Mouse (Mus musculus) stomach, embryonic 16.5 days (tissue): Measurements from ENCODE around the gene Slc39a1. TPM values are rescaled to one million over a fixed set of nuclear protein-coding genes. Genes with fewer than 3 reads are reported as not detected.

Source experiments
- ATAC-seq: fragments of 200-750 bp; cut with Nextera tagmentation; 2 replicates; pipeline ENCODE4 v1.8.0; 2017; ENCODE audit warnings: moderate number of reproducible peaks, moderate TSS enrichment; ENCODE audit not compliant: insufficient read depth, low FRiP score
- H3K27ac ChIP-seq: fragments of 300-500 bp; sonication (generic); 2 replicates; pipeline ENCODE4 v1.5.1; 2014; ENCODE audit warnings: low read length
- H3K27me3 ChIP-seq: fragments of 300-500 bp; sonication (generic); 2 replicates; pipeline ENCODE4 v1.6.1; 2014; ENCODE audit warnings: low read length, control low read depth, mixed read lengths; ENCODE audit not compliant: control insufficient read depth, insufficient read depth
- H3K36me3 ChIP-seq: fragments of 300-500 bp; sonication (generic); 2 replicates; pipeline ENCODE4 v1.6.1; 2014; ENCODE audit warnings: low read length; ENCODE audit not compliant: control insufficient read depth, insufficient read depth
- H3K4me1 ChIP-seq: fragments of 300-500 bp; sonication (generic); 2 replicates; pipeline ENCODE4 v1.6.1; 2014; ENCODE audit warnings: low read length, control low read depth, mixed read lengths; ENCODE audit not compliant: control insufficient read depth, insufficient read depth
- H3K4me2 ChIP-seq: fragments of 300-500 bp; sonication (generic); 2 replicates; pipeline ENCODE4 v1.6.1; 2014; ENCODE audit warnings: low read depth, low read length, mixed read lengths
- H3K4me3 ChIP-seq: fragments of 300-500 bp; sonication (generic); replicated peaks from 2 replicates; pipeline ENCODE4 v1.5.1; 2014; ENCODE audit warnings: mild to moderate bottlenecking, low read length
- H3K9ac ChIP-seq: fragments of 300-500 bp; sonication (generic); 2 replicates; pipeline ENCODE4 v1.6.1; 2014; ENCODE audit warnings: low read length
- H3K9me3 ChIP-seq: fragments of 300-500 bp; sonication (generic); replicated peaks from 2 replicates; pipeline ENCODE4 v1.6.1; 2016; ENCODE audit warnings: low read length, control low read depth; ENCODE audit not compliant: control insufficient read depth
- WGBS: fragments of 180-500 bp; shearing (Covaris S2); extraction: QIAGEN DNeasy Blood & Tissue Kit; methylation state at CpG from one replicate; pipeline ENCODE4 v1.1.7; 2014; 5-methylcytosine and 5-hydroxymethylcytosine counted together
- polyA plus RNA-seq: library from polyadenylated mRNA; unstranded; fragments of >200 nt; fragmentation: Nextera tagmentation; extraction: Ambion mirVana; gene quantifications from 2 replicates; pipeline ENCODE4 v1.2.1, GENCODE M21; 2015

The Slc39a1 gene
- polyA plus RNA-seq, 1 experiment from 2014 or later: 101 TPM

GRCm38 (mm10) chr3:90256731-90257530, 9.0 kb downstream of the Slc39a1 start:
- ATAC-seq: no peak
- Histone ChIP-seq H3K9ac (no peak overlapping the region), H3K4me3 (no peak overlapping the region), H3K9me3 (no peaks in the 10 kb centered on the region), H3K36me3 (0 out of 2 replicates have a peak, but pooled peaks cover 14% of the 10 kb centered on the region), H3K27me3 (no peaks in the 10 kb centered on the region), H3K4me1 (peaks cover 6% of the 10 kb centered on the region), H3K4me2 (no peak overlapping the region), H3K27ac (no peak overlapping the region)
- 88% methylated on average over 19 of the region's 19 CpGs for WGBS

GRCm38 (mm10) chr3:90258521-90258920, 10.5 kb downstream of the Slc39a1 start:
- 0 out of 2 replicates have a peak, but pooled peaks cover 14% of the 10 kb centered on the region for H3K36me3 ChIP-seq
- ATAC-seq: no peak
- 83% methylated on average over 4 of the region's 4 CpGs for WGBS

GRCm38 (mm10) chr3:90263121-90263771, 15.3 kb downstream of the Slc39a1 start:
- H3K36me3 ChIP-seq: 0 out of 2 replicates have a peak, but pooled peaks cover 14% of the 10 kb centered on the region
- ATAC-seq: no peak
- WGBS: 82% methylated on average over 5 of the region's 5 CpGs
- H3K9me3 ChIP-seq: no peaks in the 10 kb centered on the region
- no peak overlapping the region for H3K4me3 ChIP-seq
- no peak overlapping the region for H3K4me2 ChIP-seq
- no peak overlapping the region for H3K27ac ChIP-seq
- no peak overlapping the region for H3K9ac ChIP-seq
- H3K4me1 ChIP-seq: peaks cover 16% of the 10 kb centered on the region
- H3K27me3 ChIP-seq: no peaks in the 10 kb centered on the region

More at GRCm38 (mm10) chr3:90258521-90258920, 10.5 kb downstream of the Slc39a1 start:
- Histone ChIP-seq H3K9ac (no peak overlapping the region; the same call in 1 of the 2 replicates), H3K4me1 (peaks cover 6% of the 10 kb centered on the region), H3K4me2 (no peak overlapping the region), H3K4me3 (no peak overlapping the region), H3K9me3 (no peaks in the 10 kb centered on the region), H3K27me3 (no peaks in the 10 kb centered on the region), H3K27ac (no peak overlapping the region)

GRCm38 (mm10) chr3:90264687-90265033, 16.7 kb downstream of the Slc39a1 start:
- Histone ChIP-seq H3K9me3 (no peaks in the 10 kb centered on the region), H3K9ac (peak overlapping the region; percentile 90), H3K4me1 (peaks cover 16% of the 10 kb centered on the region), H3K27ac (peak overlapping the region; percentile 35; the same call in 1 of the 2 replicates), H3K36me3 (0 out of 2 replicates have a peak, but pooled peaks cover 10% of the 10 kb centered on the region), H3K27me3 (no peaks in the 10 kb centered on the region), H3K4me2 (peak overlapping the region; percentile 76), H3K4me3 (peak overlapping the region; percentile 80)
- 30% methylated on average over 10 of the region's 10 CpGs for WGBS
- no peak for ATAC-seq

- under 1% methylated on average over 68 of the region's 87 CpGs for WGBS
- H3K4me3 ChIP-seq: peak within 1 kb of the TSS; percentile 80
- H3K36me3 ChIP-seq: 0 out of 2 replicates have a peak, but pooled peaks cover 4% of the 10 kb centered on the region
- H3K4me1 ChIP-seq: peaks cover 16% of the 10 kb centered on the region
- H3K9me3 ChIP-seq: no peaks in the 10 kb centered on the region
- peak within 1 kb of the TSS; percentile 98 for H3K27ac ChIP-seq
- peak; percentile 93 for ATAC-seq
- H3K9ac ChIP-seq: peak within 1 kb of the TSS; percentile 90
- H3K4me2 ChIP-seq: peak within 1 kb of the TSS; percentile 76
- H3K27me3 ChIP-seq: no peaks in the 10 kb centered on the region
Observed at GRCm38 (mm10) chr3:90265034-90265931, 17.3 kb downstream of the Slc39a1 start, which contains the start of gene Dennd4b. TSS of gene Dennd4b (plus strand) at chr3:90265185.

GRCm38 (mm10) chr3:90265932-90266741, 18.2 kb downstream of the Slc39a1 start:
- Histone ChIP-seq H3K36me3 (no peaks in the 10 kb centered on the region), H3K9me3 (no peaks in the 10 kb centered on the region), H3K4me1 (peaks cover 16% of the 10 kb centered on the region), H3K27ac (peak overlapping the region; percentile 98), H3K9ac (peak overlapping the region; percentile 90), H3K4me3 (peak overlapping the region; percentile 80), H3K4me2 (peak overlapping the region; percentile 76), H3K27me3 (no peaks in the 10 kb centered on the region)
- whole genome bisulfite sequencing: 22% methylated on average over 16 of the region's 16 CpGs
- ATAC-seq: no peak; the same call in 1 of the 2 replicates

- Histone ChIP-seq H3K9ac (0 out of 2 replicates have a peak overlapping the region, but pooled peaks have one; percentile 90), H3K9me3 (no peaks in the 10 kb centered on the region), H3K27me3 (no peaks in the 10 kb centered on the region), H3K4me3 (no peak overlapping the region), H3K27ac (no peak overlapping the region), H3K4me2 (no peak overlapping the region), H3K36me3 (no peaks in the 10 kb centered on the region), H3K4me1 (peaks cover 16% of the 10 kb centered on the region)
- ATAC-seq: no peak
- 89% methylated on average over 20 of the region's 20 CpGs for WGBS
Observed at GRCm38 (mm10) chr3:90266901-90267775, 19.2 kb downstream of the Slc39a1 start.
